Mouse (Mus musculus) cortical plate, adult 2 months (tissue): ENCODE results near the gene Smpd1.

Experiments used
- CTCF ChIP-seq: fragments of 200-500 bp; IDR thresholded peaks from 2 replicates; pipeline ENCODE4 v1.5.1; 2011; ENCODE audit warnings: mild to moderate bottlenecking, control low read depth, low read length; ENCODE audit not compliant: insufficient read depth; ENCODE audit errors: extremely low read depth
- POLR2A ChIP-seq: fragments of 200-500 bp; IDR thresholded peaks from 2 replicates; pipeline ENCODE4 v1.6.1; 2011; ENCODE audit warnings: mild to moderate bottlenecking, low read length, control low read depth; ENCODE audit not compliant: insufficient read depth; ENCODE audit errors: extremely low read depth

DNA sequence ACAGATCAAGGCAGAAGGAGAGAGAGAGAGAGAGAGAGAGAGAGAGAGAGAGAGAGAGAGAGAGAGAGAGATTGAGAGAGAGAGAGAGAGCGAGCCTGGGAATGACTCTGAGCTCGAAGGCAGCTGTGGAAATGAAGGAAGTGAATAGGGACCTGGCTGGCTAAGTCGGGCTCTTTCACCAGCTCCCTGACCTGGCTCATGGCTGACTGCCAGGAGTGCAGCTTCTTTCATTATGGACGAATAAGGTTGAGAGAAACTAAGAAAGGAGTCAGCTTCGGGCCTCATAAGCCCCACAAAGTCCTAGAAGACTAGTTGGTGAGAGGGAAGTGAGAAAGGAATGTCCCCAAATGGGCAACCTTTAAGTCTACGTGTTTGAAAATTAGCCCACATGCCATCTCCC, 34.0 kb upstream of the Smpd1 start:
- no peak for TF ChIP-seq CTCF
- TF ChIP-seq POLR2A: no peak
